Mouse (Mus musculus): ENCODE data around the gene Six3.

Six3 gene

GRCm38 (mm10) chr17:85613266-85613860 lies at the start of gene Six3:
Gene Six3 (plus strand): TSS chr17:85613608.
- no peak for DNase-seq

GRCm38 (mm10) chr17:85564107-85564506 lies 49.3 kb upstream of the Six3 start:
- DNase-seq = no peak

DNA sequence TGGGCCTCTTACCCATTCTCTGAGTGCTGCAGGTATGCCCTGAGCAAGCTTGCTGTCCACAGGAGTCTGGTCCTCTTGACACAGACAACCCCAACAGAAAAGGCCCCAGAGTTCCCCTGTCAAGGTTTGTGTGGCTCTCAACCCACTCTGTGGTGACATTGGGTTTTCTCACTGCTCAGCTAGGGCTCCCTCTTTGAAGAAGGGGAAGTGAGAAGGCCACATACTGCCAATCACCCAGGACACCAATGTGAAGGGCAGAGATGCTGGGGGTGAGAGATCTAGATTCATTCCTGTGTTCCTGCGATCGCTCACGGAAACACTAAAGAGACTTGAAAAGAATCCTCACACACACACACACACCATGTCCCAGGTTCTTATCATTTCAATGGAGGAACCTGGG lies 39.4 kb upstream of the Six3 start:
- no peak for DNase-seq

- DNase-seq = no peak
These were observed 35.1 kb upstream of the Six3 start for GRCm38 (mm10) chr17:85578290-85578689.

DNA sequence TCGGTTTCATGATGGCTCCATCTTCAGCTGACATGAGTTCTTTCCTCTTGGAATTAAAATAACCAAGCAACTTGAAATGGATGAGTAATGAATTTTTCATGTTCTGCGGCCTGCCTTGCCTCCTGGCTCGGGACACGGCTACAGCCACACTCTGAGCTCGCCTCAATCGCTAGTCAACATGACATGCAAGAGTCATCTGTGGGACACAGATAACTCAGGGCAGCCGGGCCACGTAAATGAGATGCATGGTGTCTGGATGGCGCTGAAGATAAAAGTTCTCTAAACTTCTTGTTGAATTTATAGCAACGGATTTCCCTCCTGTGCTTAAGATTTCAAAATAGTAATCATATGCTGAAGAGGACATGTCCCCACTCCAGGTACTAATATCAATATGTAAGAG lies 34.1 kb upstream of the Six3 start:
- no peak for DNase-seq

DNA sequence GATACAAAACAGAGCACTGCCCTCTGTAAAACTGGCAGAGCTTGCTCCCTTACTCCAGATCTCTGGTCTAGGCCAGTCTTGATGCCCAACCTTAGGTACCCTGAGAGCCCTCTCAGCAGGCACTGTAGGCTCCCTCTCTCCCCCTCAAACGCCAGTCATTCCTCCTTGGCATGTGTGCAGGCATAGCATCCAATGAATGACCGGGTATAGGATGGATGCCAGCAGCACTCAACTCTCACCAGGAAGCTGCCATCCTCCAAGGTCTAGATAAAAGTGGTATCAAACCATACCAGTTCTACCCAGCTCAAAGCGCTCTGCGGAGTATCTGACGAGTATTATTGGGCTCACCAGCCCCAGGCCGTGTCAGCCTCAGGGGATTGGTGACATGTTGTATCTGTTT lies 33.2 kb upstream of the Six3 start:
- no peak for DNase-seq

DNA sequence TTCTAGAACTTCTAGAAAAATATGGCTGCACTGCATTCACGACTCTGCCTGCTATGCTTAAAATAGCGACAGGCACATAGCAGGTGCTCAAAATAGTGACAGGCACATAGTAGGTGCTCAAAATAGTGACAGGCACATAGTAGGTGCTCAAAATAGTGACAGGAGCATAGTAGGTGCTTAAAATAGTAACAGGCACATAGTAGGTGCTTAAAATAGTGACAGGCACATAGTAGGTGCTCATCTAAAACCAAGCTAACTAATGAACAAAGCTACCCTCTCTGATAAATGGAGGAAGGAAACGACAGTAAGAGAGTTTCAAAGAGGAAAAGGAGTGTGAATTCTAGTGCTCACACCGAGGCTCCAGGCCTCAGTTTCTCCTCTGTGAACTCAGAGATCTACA lies 29.2 kb upstream of the Six3 start:
- DNase-seq = no peak

- DNase-seq = no peak
These were observed 28.8 kb upstream of the Six3 start for GRCm38 (mm10) chr17:85584573-85584972.

- no peak for DNase-seq
These were observed 27.6 kb upstream of the Six3 start for GRCm38 (mm10) chr17:85585779-85586178.

DNA sequence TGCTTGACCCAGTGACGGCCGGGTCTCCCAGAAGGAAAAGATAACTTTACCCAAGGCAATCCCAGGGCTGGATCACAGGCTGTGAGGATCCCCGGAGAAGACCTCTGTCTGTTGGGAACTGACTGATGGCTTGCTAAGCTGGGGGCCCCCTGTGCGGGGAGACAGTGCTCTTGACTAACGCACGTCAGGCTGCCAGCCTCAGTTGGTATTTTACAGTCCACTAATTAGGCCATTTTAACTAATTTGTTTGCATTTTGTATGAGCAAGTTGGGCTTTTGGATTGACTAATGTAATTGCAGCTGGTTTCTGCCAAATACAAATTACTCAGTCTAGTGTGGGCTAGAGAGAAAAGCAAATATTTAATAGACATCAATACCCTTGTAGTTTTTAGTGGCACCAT lies 21.4 kb upstream of the Six3 start:
- no peak for DNase-seq

GRCm38 (mm10) chr17:85595853-85596252 lies 17.6 kb upstream of the Six3 start:
- no peak for DNase-seq

DNA sequence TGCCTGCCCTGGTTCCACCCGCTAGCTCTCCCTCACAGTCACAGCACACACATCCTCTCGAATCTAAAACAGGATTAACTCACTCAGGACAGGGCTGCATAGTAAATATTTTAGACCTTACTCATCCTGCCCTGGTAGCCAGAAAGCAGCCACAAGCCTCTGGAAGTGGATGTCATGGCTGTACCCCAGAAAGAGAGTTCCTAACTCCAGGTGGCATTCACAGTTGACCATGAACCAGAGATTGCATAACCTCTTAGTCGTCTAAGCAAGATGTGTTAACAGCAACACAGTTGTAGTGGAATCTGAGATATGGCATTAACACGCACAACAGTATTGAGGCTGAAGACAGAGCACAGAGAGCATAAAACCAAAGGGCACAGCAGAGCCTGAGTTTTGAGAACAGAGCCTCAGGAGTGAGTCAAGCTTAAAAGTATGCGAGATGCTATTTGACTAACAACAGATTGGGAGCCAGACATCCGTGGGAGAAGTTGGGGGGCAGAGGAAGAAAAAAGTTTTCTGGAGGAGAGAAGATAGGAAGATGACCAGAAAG lies 17.0 kb upstream of the Six3 start:
- no peak for DNase-seq

- DNase-seq = no peak
These were observed 13.9 kb upstream of the Six3 start for GRCm38 (mm10) chr17:85599520-85599919.

GRCm38 (mm10) chr17:85606463-85606862 lies 6.9 kb upstream of the Six3 start:
- DNase-seq = no peak

- no peak for DNase-seq
These were observed 5.6 kb upstream of the Six3 start for GRCm38 (mm10) chr17:85607556-85608365.

DNA sequence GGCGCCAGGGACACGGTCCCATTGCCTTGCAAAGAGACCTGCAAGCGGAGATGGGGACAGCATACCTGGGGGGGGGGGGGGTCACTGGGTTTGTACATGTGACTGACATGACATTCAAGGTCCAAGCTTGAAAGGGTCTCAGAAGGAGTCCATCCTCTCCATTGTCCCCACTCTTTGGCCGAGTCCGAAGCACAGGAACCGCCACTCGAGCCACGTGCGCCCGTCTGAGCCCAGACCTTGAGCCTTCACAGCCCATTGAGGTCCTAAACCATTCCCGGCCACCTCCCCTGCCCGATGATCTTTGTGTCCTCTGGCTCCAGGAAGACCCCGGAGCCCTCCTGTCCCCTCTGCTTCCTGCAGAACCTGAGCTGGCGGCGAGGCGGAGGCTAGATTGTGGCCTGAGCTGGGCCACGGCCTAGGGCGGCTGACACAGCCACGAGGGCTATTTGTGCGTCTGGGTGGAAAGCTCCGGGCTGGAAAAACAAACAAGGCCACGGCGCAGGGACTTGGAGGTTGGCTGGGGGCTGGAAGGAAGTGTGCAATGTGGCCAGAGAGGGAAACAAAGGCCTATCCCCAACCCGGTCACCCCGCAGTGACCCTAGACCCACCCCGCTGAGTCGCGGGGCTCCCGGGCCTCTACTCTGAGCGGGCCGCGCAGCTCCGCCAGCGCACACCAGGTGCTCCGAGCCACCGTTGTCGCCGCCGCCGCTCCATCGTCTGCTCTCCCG lies 4.9 kb upstream of the Six3 start:
- DNase-seq = no peak

GRCm38 (mm10) chr17:85609094-85609425 lies 4.3 kb upstream of the Six3 start:
- DNase-seq = no peak

GRCm38 (mm10) chr17:85609621-85610392 lies 3.6 kb upstream of the Six3 start:
- DNase-seq = no peak

DNA sequence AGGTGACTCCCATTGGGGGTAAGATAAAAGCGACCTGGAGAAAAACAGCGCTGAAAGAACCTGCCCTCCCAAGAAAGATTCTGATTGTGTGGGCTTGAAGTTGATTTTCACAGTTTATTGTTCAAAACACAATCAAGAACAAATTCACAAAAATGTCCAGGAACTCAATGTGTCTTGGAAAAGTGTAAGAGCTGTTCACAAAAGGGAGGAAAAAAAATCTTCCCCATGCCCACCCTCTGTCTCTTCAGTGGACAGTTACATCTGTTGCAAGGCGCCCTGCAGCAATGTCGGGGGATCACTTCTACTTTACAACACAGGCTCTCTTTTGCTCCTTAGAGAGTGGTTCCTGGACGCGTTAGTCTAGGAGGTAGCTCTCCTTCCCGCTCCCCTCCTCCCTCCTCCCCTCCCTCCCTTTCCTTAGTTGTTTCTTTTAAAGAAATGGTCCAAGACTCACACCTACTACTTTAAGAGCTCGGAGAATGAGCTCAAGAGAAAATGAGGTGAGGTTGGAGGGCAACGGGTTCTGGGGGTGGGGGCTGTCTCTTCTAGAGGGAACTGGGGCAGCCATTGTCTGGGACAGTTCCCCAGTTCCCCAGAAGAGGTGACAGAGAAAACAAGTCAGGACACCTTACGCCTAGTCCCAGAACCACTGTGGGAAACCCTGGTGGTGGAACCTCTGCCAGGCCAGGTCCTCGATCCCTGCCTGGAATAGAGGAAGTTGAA lies 2.9 kb upstream of the Six3 start:
- no peak for DNase-seq

GRCm38 (mm10) chr17:85611521-85612515 lies 1.6 kb upstream of the Six3 start:
- DNase-seq = no peak
